Mouse (Mus musculus) neural tube, embryonic 15.5 days (tissue): Measurements from ENCODE around the gene Dnah1. TPM values are rescaled to one million over a fixed set of nuclear protein-coding genes. Genes with fewer than 3 reads are reported as not detected.

Source experiments
- ATAC-seq: fragments of 200-750 bp; cut with Nextera tagmentation; 2 replicates; pipeline ENCODE4 v1.8.0; 2017; ENCODE audit warnings: mild to moderate bottlenecking, moderate TSS enrichment, moderate library complexity; ENCODE audit not compliant: low FRiP score
- H3K27ac ChIP-seq: fragments of 300-500 bp; sonication (generic); replicated peaks from 2 replicates; pipeline ENCODE4 v1.5.1; 2015; ENCODE audit warnings: mild to moderate bottlenecking, inconsistent platforms
- H3K27me3 ChIP-seq: fragments of 300-500 bp; sonication (generic); replicated peaks from 2 replicates; pipeline ENCODE4 v1.6.1; 2015; ENCODE audit warnings: inconsistent platforms
- H3K36me3 ChIP-seq: fragments of 300-500 bp; sonication (generic); 2 replicates; pipeline ENCODE4 v1.6.1; 2015; ENCODE audit warnings: inconsistent platforms
- H3K4me1 ChIP-seq: fragments of 300-500 bp; sonication (generic); 2 replicates; pipeline ENCODE4 v1.6.1; 2015; ENCODE audit warnings: inconsistent platforms
- H3K4me2 ChIP-seq: fragments of 300-500 bp; sonication (generic); 2 replicates; pipeline ENCODE4 v1.6.1; 2015; ENCODE audit warnings: inconsistent platforms, mild to moderate bottlenecking, moderate library complexity
- H3K4me3 ChIP-seq: fragments of 300-500 bp; sonication (generic); replicated peaks from 2 replicates; pipeline ENCODE4 v1.5.1; 2015; ENCODE audit warnings: mild to moderate bottlenecking, inconsistent platforms
- H3K9ac ChIP-seq: fragments of 300-500 bp; sonication (generic); replicated peaks from 2 replicates; pipeline ENCODE4 v1.6.1; 2015; ENCODE audit warnings: mild to moderate bottlenecking, inconsistent platforms
- H3K9me3 ChIP-seq: fragments of 300-500 bp; sonication (generic); replicated peaks from 2 replicates; pipeline ENCODE4 v1.6.1; 2016; ENCODE audit warnings: inconsistent platforms
- WGBS: fragments of 180-500 bp; shearing (Covaris S2); methylation state at CpG from one replicate; pipeline ENCODE4 v1.1.7; 2015; ENCODE audit warnings: mixed read lengths; 5-methylcytosine and 5-hydroxymethylcytosine counted together
- polyA plus RNA-seq: library from polyadenylated mRNA; unstranded; fragments of >200 nt; fragmentation: Nextera tagmentation; extraction: Ambion mirVana; gene quantifications from 2 replicates; pipeline ENCODE4 v1.2.1, GENCODE M21; 2015

Dnah1 gene
- polyA plus RNA-seq, 1 experiment from 2014 or later = 3.0 TPM

DNA sequence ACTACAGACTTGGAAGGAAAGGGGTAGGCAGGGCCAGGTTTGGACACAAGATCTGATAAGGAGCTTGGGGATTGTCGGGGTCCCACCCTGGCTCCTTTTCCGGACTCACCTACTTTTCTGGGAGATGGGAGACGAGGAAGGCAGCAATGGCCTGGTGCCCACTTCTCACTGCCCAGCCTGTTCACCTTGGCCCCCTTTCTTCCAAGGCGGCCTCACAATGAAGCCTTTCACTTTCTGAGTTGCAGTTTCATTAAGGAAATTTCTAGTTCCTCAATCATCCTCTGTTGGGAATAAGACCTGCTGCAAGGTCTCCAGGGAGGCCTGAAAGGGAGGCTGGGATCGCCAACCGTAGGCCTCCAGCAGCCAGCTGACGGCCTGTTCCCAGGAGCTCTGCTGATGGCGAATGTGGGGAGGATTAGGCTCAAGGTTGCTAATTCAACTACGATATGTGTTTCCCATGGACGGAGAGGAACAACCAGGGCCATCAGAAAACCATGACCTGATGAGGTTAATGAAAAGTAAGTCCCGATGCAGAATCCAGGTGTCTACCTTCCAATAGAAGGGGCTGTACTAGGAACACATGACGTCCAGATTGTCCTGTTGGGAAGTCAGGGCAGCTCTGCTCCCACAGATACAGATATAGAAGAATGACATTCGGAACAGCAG, 91.2 kb downstream of the Dnah1 start:
- H3K4me2 ChIP-seq = no peak overlapping the region
- peaks cover 4% of the 10 kb centered on the region; the same call in 1 of the 2 replicates for H3K4me1 ChIP-seq
- no peak overlapping the region for H3K27ac ChIP-seq
- no peaks in the 10 kb centered on the region for H3K9me3 ChIP-seq
- no peaks in the 10 kb centered on the region for H3K36me3 ChIP-seq
- no peaks in the 10 kb centered on the region for H3K27me3 ChIP-seq
- ATAC-seq = no peak
- no peak overlapping the region for H3K4me3 ChIP-seq
- H3K9ac ChIP-seq = no peak overlapping the region
- WGBS = 86% methylated on average over 13 of the region's 13 CpGs

DNA sequence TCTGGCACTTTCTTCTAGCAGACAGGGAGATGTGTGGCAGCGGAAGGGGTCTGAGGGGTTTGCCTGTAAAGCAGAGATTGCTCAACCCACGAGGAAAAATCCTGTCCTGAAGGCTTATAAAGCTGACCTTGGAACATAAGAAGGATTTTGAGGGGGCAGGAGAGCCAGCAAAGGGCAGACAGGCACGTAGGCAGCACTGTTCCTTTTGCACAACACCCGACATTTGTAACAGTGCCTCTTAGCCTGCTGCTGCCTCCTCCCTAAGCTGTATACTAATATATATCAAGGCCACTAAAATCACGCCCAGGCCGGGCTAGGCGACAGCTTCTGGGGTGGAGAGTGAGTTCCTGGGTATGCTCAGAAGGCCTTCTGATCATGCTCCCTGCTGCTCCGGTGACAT, 93.3 kb downstream of the Dnah1 start:
- H3K9me3 ChIP-seq = no peaks in the 10 kb centered on the region
- H3K4me3 ChIP-seq = no peak overlapping the region
- no peaks in the 10 kb centered on the region for H3K36me3 ChIP-seq
- H3K27me3 ChIP-seq = no peaks in the 10 kb centered on the region
- H3K4me1 ChIP-seq = peaks cover 9% of the 10 kb centered on the region
- ATAC-seq = no peak
- WGBS = 70% methylated on average over 8 of the region's 8 CpGs
- no peak overlapping the region for H3K4me2 ChIP-seq
- no peak overlapping the region for H3K27ac ChIP-seq
- H3K9ac ChIP-seq = no peak overlapping the region

DNA sequence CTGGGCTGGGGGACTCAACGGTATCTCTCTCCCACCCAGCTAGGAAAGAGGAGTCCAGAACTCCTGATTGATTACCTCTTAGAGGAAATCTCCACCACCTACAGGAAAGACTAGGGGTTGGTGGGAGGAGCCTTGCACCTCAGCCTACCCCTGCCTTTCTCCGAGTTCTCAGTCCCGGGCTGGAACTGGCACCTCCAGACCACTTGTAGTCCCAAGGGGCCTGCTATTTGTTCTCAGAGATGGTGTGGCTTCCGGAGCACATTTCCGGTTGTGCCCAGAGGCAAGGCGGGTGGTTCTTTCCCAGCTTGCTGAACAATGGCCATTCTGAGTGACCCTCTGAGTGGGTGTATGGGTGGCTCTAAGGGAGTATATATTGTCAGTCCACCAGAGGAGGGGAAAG, 95.5 kb downstream of the Dnah1 start:
- no peak for ATAC-seq
- 75% methylated on average over 6 of the region's 6 CpGs for WGBS

DNA sequence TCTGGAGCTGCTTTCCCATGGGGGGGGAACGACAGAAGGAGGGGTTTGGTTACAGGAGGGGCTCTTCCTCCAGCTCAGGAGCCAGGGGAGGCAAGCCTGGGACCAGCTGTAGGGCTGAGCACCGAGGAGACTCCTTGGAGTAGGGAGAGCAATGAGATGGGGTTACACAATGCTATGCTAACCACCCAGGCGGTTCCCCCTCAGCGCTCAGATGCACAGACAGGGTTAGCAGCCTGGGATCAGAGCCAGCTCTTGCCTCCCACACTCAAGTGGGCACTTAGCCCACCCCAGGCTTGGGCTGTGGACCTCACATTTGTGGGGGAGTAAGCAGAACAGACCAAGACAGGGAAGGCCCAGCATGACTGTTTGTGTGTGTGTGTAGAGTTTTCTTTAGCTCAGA, 96.7 kb downstream of the Dnah1 start:
- Histone ChIP-seq H3K27ac (0 out of 2 replicates have a peak overlapping the region, but pooled peaks have one; percentile 0), H3K36me3 (no peaks in the 10 kb centered on the region), H3K9me3 (no peaks in the 10 kb centered on the region), H3K27me3 (no peaks in the 10 kb centered on the region), H3K4me3 (no peak overlapping the region), H3K4me2 (no peak overlapping the region), H3K4me1 (peaks cover 5% of the 10 kb centered on the region; the same call in 1 of the 2 replicates), H3K9ac (no peak overlapping the region)
- WGBS = 64% methylated on average over 4 of the region's 4 CpGs
- ATAC-seq = no peak

More for the DNA sequence above, 95.5 kb downstream of the Dnah1 start:
- H3K9ac ChIP-seq = no peak overlapping the region
- no peak overlapping the region for H3K27ac ChIP-seq
- no peak overlapping the region for H3K4me2 ChIP-seq
- no peaks in the 10 kb centered on the region for H3K9me3 ChIP-seq
- no peak overlapping the region for H3K4me3 ChIP-seq
- no peaks in the 10 kb centered on the region for H3K36me3 ChIP-seq
- H3K27me3 ChIP-seq = no peaks in the 10 kb centered on the region
- peaks cover 5% of the 10 kb centered on the region; the same call in 1 of the 2 replicates for H3K4me1 ChIP-seq

DNA sequence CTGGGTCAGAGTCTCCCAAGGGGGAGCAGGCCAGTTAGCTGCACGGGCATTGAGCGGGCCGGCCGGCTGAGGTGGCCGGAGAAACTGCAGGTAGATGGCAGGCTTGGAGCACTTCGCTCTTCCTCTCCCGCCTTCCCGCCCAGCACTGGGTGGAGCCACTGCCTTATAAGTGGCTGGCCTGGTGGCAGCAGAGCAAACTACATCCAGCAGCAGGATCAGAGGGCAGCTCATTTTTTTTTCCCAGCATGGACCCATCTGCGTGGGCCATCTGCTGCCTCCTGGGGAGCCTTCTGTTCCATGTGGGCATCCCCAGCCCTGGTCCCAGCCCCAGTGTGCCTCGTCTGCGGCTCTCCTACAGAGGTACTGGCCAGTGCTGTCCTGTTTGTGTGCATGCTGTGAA, 106.0 kb downstream of the Dnah1 start, which contains the start of gene Sema3g:
TSS of gene Sema3g (plus strand) at position 195 of the 400 bp plus-strand sequence.
- ATAC-seq = peak; percentile 58; the same call in 1 of the 2 replicates
- Histone ChIP-seq H3K4me3 (no peak within 1 kb of the TSS), H3K9ac (no peak within 1 kb of the TSS), H3K9me3 (no peaks in the 10 kb centered on the region), H3K4me1 (peaks cover 17% of the 10 kb centered on the region), H3K4me2 (peak within 1 kb of the TSS; percentile 24), H3K27ac (no peak within 1 kb of the TSS), H3K36me3 (no peaks in the 10 kb centered on the region), H3K27me3 (no peaks in the 10 kb centered on the region)
- 14% methylated on average over 11 of the region's 11 CpGs for WGBS

DNA sequence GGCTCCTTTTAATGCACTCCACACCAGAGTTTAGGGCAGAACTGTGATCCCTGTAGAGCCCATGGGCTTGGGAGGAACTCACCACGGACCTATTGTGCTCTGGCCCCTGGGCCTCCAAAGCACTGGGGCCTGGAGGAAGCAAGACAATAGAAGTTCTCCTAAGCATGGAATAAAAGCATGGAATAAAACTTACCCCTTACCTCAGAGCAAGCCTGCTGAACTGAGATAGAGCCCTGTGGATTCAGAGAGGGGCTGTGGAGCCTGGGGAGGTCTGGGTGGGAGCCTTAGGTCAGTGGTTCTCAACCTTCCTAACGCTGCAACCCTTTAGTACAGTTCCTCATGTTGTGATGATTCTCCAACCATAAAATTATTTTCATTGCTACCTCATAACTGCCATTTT, 106.8 kb downstream of the Dnah1 start, which contains the start of gene Nisch:
TSS of gene Nisch (minus strand) at position 101 of the 400 bp plus-strand sequence.
- 61% methylated on average over 2 of the region's 2 CpGs for WGBS
- Histone ChIP-seq H3K9ac (no peak within 1 kb of the TSS), H3K4me2 (peak within 1 kb of the TSS; percentile 28), H3K27ac (peak within 1 kb of the TSS; percentile 19), H3K9me3 (no peaks in the 10 kb centered on the region), H3K4me1 (peaks cover 17% of the 10 kb centered on the region), H3K36me3 (no peaks in the 10 kb centered on the region), H3K4me3 (no peak within 1 kb of the TSS), H3K27me3 (no peaks in the 10 kb centered on the region)
- no peak for ATAC-seq

DNA sequence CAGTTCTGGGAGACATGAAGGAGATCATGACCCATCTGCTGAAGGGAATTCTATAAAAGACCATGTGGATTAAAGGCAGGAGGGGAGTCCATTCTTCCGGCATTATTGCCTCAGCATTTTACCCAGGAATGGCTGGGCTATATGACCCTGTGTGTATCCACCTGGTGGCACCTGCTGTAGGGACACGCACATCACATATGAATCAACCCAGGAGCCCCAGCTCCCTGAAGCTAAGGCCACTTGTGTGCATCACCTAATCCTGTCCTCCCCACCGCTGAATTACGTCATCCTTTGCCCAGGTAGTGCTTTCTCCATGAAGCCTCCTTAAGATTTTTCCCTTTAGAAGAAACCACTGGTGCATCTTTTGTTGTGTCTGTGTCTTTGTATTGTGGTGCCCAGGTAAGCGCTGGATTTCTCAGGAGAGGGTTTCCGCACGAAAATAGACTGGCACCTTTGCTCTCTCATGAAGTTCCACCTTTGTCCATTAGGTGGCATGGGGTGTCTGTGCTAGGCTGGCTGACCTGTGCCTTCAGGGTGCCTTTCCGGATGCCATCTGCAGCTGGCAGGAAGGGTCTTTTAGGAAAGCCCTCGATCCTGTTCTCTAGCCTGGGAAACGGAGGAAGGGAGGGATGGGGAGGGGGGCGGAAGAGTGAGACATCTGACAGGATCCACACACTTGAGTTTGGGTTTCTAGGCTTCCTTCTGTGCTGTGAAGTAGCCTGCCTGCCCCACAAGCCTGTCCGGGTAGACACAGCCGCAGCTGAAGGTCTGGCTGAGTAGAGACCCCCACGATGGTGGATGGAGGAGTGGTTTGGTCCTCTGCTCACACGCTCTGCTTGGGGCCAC, 108.3 kb downstream of the Dnah1 start:
- whole genome bisulfite sequencing = 38% methylated on average over 15 of the region's 15 CpGs
- H3K4me2 ChIP-seq = peak overlapping the region; percentile 28; the same call in 1 of the 2 replicates
- ATAC-seq = peak; percentile 79
- H3K27ac ChIP-seq = peak overlapping the region; percentile 19
- no peak overlapping the region for H3K9ac ChIP-seq
- no peaks in the 10 kb centered on the region for H3K9me3 ChIP-seq
- H3K4me1 ChIP-seq = peaks cover 17% of the 10 kb centered on the region
- H3K36me3 ChIP-seq = no peaks in the 10 kb centered on the region
- no peak overlapping the region for H3K4me3 ChIP-seq
- H3K27me3 ChIP-seq = no peaks in the 10 kb centered on the region

DNA sequence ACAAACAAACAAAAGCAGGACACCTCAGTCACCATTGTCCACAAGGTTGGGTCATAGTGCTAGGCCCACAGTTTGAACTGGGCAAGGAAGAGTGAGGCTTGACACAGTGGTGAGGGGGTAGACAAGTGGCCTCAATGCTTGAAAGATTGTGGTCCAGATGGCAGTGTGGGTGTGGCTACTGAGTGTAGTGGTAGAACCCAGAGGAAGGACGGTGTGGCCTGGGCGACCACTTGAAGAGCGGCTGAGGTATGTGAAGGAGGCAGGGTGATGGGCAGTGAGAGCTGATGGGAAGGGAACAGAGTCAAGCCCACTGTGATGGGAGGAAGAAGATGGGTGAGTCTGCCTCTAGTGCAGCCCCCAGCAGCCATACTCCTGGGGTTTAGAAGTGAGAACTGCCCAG, 109.0 kb downstream of the Dnah1 start:
- Histone ChIP-seq H3K9ac (no peak overlapping the region), H3K4me1 (peaks cover 17% of the 10 kb centered on the region), H3K4me2 (no peak overlapping the region), H3K9me3 (no peaks in the 10 kb centered on the region), H3K36me3 (no peaks in the 10 kb centered on the region), H3K27ac (no peak overlapping the region), H3K4me3 (no peak overlapping the region), H3K27me3 (no peaks in the 10 kb centered on the region)
- 85% methylated on average over 3 of the region's 3 CpGs for WGBS
- ATAC-seq = no peak

DNA sequence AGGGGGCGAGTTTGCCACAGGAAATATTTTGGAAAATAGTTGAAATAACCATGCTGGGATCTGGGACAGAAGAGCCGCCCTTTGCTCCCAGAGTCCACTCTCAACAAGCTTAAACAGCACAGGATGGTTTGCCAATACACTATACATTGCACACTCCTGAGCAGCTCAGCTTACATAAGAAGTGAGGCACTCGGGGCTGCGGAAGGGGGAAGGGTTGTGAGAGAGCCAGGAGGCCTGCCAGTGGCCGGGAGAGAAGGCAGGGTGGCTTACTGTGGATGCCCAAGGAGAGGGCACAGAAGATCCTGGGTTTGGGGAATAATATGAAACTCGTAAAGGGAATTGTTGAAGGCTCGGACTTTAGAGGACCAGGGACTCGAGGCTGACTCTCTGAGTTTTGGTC, 109.8 kb downstream of the Dnah1 start:
- H3K27ac ChIP-seq = no peak overlapping the region
- peaks cover 17% of the 10 kb centered on the region for H3K4me1 ChIP-seq
- H3K4me2 ChIP-seq = no peak overlapping the region
- no peak for ATAC-seq
- H3K27me3 ChIP-seq = no peaks in the 10 kb centered on the region
- no peaks in the 10 kb centered on the region for H3K9me3 ChIP-seq
- 76% methylated on average over 8 of the region's 8 CpGs for WGBS
- no peak overlapping the region for H3K9ac ChIP-seq
- H3K36me3 ChIP-seq = no peaks in the 10 kb centered on the region
- no peak overlapping the region for H3K4me3 ChIP-seq

DNA sequence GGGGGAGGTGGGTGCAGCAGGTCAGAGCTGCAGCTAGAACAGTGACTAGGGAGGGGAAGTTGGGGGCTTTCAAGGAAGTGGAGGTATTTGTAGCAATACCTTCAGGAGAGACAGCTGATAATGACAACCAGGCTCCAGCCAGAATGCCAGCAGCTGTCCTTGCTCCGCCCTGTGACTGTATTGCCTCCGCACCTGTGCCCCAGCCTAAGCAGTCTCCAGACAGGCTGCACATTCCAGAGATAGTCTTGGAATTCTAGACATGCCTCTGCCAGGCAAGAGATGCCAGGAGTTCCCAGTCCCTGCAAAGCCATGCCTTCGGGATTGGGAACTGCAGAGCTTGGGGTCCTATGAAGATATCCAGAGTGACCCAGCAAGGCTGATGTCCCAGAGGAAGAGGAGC, 111.2 kb downstream of the Dnah1 start:
- no peak overlapping the region for H3K4me3 ChIP-seq
- 92% methylated on average over 3 of the region's 3 CpGs for WGBS
- no peak for ATAC-seq

DNA sequence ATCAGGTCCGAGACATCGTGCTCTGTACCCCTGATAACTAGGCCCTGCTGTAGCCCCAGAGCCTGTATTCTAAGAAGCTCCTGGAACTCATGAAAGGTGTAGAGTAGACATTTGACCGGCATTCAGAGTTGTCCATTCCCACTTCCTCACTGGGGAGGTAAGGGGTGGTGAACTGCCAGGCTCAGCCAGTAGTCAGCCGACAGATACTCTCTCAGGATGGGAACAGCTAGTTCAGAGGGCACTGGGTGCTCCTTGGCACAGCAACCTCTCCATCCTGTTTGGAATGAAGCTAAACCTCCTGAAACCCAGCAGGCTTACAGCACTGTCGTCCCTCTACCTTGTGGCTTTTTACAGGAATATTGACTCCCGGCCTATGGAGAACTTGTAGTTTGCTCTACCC, 111.8 kb downstream of the Dnah1 start:
- Histone ChIP-seq H3K9ac (no peak overlapping the region), H3K4me1 (peaks cover 15% of the 10 kb centered on the region; the same call in 1 of the 2 replicates), H3K9me3 (no peaks in the 10 kb centered on the region), H3K4me2 (no peak overlapping the region), H3K36me3 (no peaks in the 10 kb centered on the region), H3K4me3 (no peak overlapping the region), H3K27ac (no peak overlapping the region), H3K27me3 (no peaks in the 10 kb centered on the region)
- 89% methylated on average over 6 of the region's 6 CpGs for WGBS
- no peak for ATAC-seq

More for the DNA sequence above, 111.2 kb downstream of the Dnah1 start:
- no peaks in the 10 kb centered on the region for H3K27me3 ChIP-seq
- H3K9me3 ChIP-seq = no peaks in the 10 kb centered on the region
- no peak overlapping the region for H3K4me2 ChIP-seq
- peaks cover 11% of the 10 kb centered on the region for H3K4me1 ChIP-seq
- no peaks in the 10 kb centered on the region for H3K36me3 ChIP-seq
- no peak overlapping the region for H3K27ac ChIP-seq
- no peak overlapping the region for H3K9ac ChIP-seq
